Mouse (Mus musculus): Measurements from ENCODE around the gene Nek7. TPM values are rescaled to one million over a fixed set of nuclear protein-coding genes. Genes with fewer than 3 reads are reported as not detected.

The Nek7 gene
- polyA plus RNA-seq, 1 experiment from 2014 or later, result 47.8 TPM

GRCm38 (mm10) chr1:138517360-138518099, 102.4 kb downstream of the Nek7 start:
- peak; percentile 60; the same call in 1 of the 2 replicates for ATAC-seq (replicated peaks; ENCODE audit: extremely low read depth, insufficient read depth, low FRiP score)
- Histone ChIP-seq H3K27me3 (ENCODE audit: control insufficient read depth, insufficient read depth, low read length) (no peaks in the 10 kb centered on the region), H3K4me3 (ENCODE audit: low read length) (no peak overlapping the region), H3K4me1 (ENCODE audit: control insufficient read depth, insufficient read depth, low read length) (peaks cover 6% of the 10 kb centered on the region), H3K9ac (ENCODE audit: low read length) (no peak overlapping the region), H3K27ac (ENCODE audit: low read length) (peak overlapping the region; percentile 8; the same call in 1 of the 2 replicates), H3K36me3 (ENCODE audit: control insufficient read depth, insufficient read depth) (0 out of 2 replicates have a peak, but pooled peaks cover 2% of the 10 kb centered on the region), H3K9me3 (replicated peaks; ENCODE audit: control insufficient read depth, low read length) (no peaks in the 10 kb centered on the region), H3K4me2 (ENCODE audit: low read depth, low read length) (peak overlapping the region; percentile 46)
- WGBS, result 42% methylated on average over 6 of the region's 6 CpGs

GRCm38 (mm10) chr1:138516946-138517345, 103.0 kb downstream of the Nek7 start:
- no peaks in the 10 kb centered on the region for H3K27me3 ChIP-seq (ENCODE audit: control insufficient read depth, insufficient read depth, low read length)
- peaks cover 6% of the 10 kb centered on the region for H3K4me1 ChIP-seq (ENCODE audit: control insufficient read depth, insufficient read depth, low read length)
- 0 out of 2 replicates have a peak, but pooled peaks cover 2% of the 10 kb centered on the region for H3K36me3 ChIP-seq (ENCODE audit: control insufficient read depth, insufficient read depth)
- H3K9ac ChIP-seq (ENCODE audit: low read length), result no peak overlapping the region
- WGBS, result 45% methylated on average over 2 of the region's 2 CpGs
- peak overlapping the region; percentile 8; the same call in 1 of the 2 replicates for H3K27ac ChIP-seq (ENCODE audit: low read length)
- no peak overlapping the region for H3K4me3 ChIP-seq (ENCODE audit: low read length)
- peak overlapping the region; percentile 46; the same call in 1 of the 2 replicates for H3K4me2 ChIP-seq (ENCODE audit: low read depth, low read length)
- no peaks in the 10 kb centered on the region for H3K9me3 ChIP-seq (replicated peaks; ENCODE audit: control insufficient read depth, low read length)
- ATAC-seq (replicated peaks; ENCODE audit: extremely low read depth, insufficient read depth, low FRiP score), result peak; percentile 69

GRCm38 (mm10) chr1:138515362-138515761, 104.6 kb downstream of the Nek7 start:
- 78% methylated on average over 9 of the region's 9 CpGs for WGBS
- Histone ChIP-seq H3K4me2 (ENCODE audit: low read depth, low read length) (no peak overlapping the region), H3K27ac (ENCODE audit: low read length) (no peak overlapping the region), H3K9ac (ENCODE audit: low read length) (no peak overlapping the region), H3K4me3 (ENCODE audit: low read length) (no peak overlapping the region), H3K9me3 (replicated peaks; ENCODE audit: control insufficient read depth, low read length) (no peaks in the 10 kb centered on the region), H3K27me3 (ENCODE audit: control insufficient read depth, insufficient read depth, low read length) (no peaks in the 10 kb centered on the region), H3K4me1 (ENCODE audit: control insufficient read depth, insufficient read depth, low read length) (peaks cover 6% of the 10 kb centered on the region), H3K36me3 (ENCODE audit: control insufficient read depth, insufficient read depth) (0 out of 2 replicates have a peak, but pooled peaks cover 2% of the 10 kb centered on the region)
- no peak for ATAC-seq (replicated peaks; ENCODE audit: extremely low read depth, insufficient read depth, low FRiP score)

GRCm38 (mm10) chr1:138513982-138514381, 106.0 kb downstream of the Nek7 start:
- 0 out of 2 replicates have a peak, but pooled peaks cover 2% of the 10 kb centered on the region for H3K36me3 ChIP-seq (ENCODE audit: control insufficient read depth, insufficient read depth)
- H3K9me3 ChIP-seq (replicated peaks; ENCODE audit: control insufficient read depth, low read length), result no peaks in the 10 kb centered on the region
- H3K27ac ChIP-seq (ENCODE audit: low read length), result no peak overlapping the region
- 78% methylated on average over 4 of the region's 4 CpGs for WGBS
- H3K4me2 ChIP-seq (ENCODE audit: low read depth, low read length), result no peak overlapping the region
- no peak overlapping the region for H3K4me3 ChIP-seq (ENCODE audit: low read length)
- H3K9ac ChIP-seq (ENCODE audit: low read length), result no peak overlapping the region
- ATAC-seq (replicated peaks; ENCODE audit: extremely low read depth, insufficient read depth, low FRiP score), result no peak
- H3K27me3 ChIP-seq (ENCODE audit: control insufficient read depth, insufficient read depth, low read length), result no peaks in the 10 kb centered on the region
- peaks cover 6% of the 10 kb centered on the region for H3K4me1 ChIP-seq (ENCODE audit: control insufficient read depth, insufficient read depth, low read length)

GRCm38 (mm10) chr1:138510566-138510965, 109.4 kb downstream of the Nek7 start:
- 64% methylated on average over 4 of the region's 4 CpGs for WGBS
- Histone ChIP-seq H3K9me3 (replicated peaks; ENCODE audit: control insufficient read depth, low read length) (no peaks in the 10 kb centered on the region), H3K4me3 (ENCODE audit: low read length) (no peak overlapping the region), H3K36me3 (ENCODE audit: control insufficient read depth, insufficient read depth) (0 out of 2 replicates have a peak, but pooled peaks cover 2% of the 10 kb centered on the region), H3K4me2 (ENCODE audit: low read depth, low read length) (no peak overlapping the region), H3K4me1 (ENCODE audit: control insufficient read depth, insufficient read depth, low read length) (peaks cover 8% of the 10 kb centered on the region), H3K9ac (ENCODE audit: low read length) (no peak overlapping the region), H3K27ac (ENCODE audit: low read length) (no peak overlapping the region), H3K27me3 (ENCODE audit: control insufficient read depth, insufficient read depth, low read length) (no peaks in the 10 kb centered on the region)
- ATAC-seq (replicated peaks; ENCODE audit: extremely low read depth, insufficient read depth, low FRiP score), result no peak

GRCm38 (mm10) chr1:138507446-138508043, 112.4 kb downstream of the Nek7 start:
- H3K9me3 ChIP-seq (replicated peaks; ENCODE audit: control insufficient read depth, low read length), result no peaks in the 10 kb centered on the region
- 55% methylated on average over 13 of the region's 13 CpGs for WGBS

GRCm38 (mm10) chr1:138507014-138507413, 112.9 kb downstream of the Nek7 start:
- no peak for ATAC-seq (replicated peaks; ENCODE audit: extremely low read depth, insufficient read depth, low FRiP score)

More at GRCm38 (mm10) chr1:138507446-138508043, 112.4 kb downstream of the Nek7 start:
- H3K9ac ChIP-seq (ENCODE audit: low read length), result no peak overlapping the region
- H3K27me3 ChIP-seq (ENCODE audit: control insufficient read depth, insufficient read depth, low read length), result no peaks in the 10 kb centered on the region
- H3K4me3 ChIP-seq (ENCODE audit: low read length), result no peak overlapping the region
- no peak overlapping the region for H3K4me2 ChIP-seq (ENCODE audit: low read depth, low read length)
- peaks cover 19% of the 10 kb centered on the region for H3K4me1 ChIP-seq (ENCODE audit: control insufficient read depth, insufficient read depth, low read length)
- H3K27ac ChIP-seq (ENCODE audit: low read length), result no peak overlapping the region
- ATAC-seq (replicated peaks; ENCODE audit: extremely low read depth, insufficient read depth, low FRiP score), result no peak
- no peaks in the 10 kb centered on the region for H3K36me3 ChIP-seq (ENCODE audit: control insufficient read depth, insufficient read depth)

GRCm38 (mm10) chr1:138504228-138504627, 115.7 kb downstream of the Nek7 start:
- WGBS, result 41% methylated on average over 5 of the region's 5 CpGs
- H3K27ac ChIP-seq (ENCODE audit: low read length), result no peak overlapping the region
- no peaks in the 10 kb centered on the region for H3K9me3 ChIP-seq (replicated peaks; ENCODE audit: control insufficient read depth, low read length)
- no peak for ATAC-seq (replicated peaks; ENCODE audit: extremely low read depth, insufficient read depth, low FRiP score)
- no peak overlapping the region for H3K4me3 ChIP-seq (ENCODE audit: low read length)
- peaks cover 19% of the 10 kb centered on the region for H3K4me1 ChIP-seq (ENCODE audit: control insufficient read depth, insufficient read depth, low read length)
- H3K36me3 ChIP-seq (ENCODE audit: control insufficient read depth, insufficient read depth), result no peaks in the 10 kb centered on the region; the same call in 1 of the 2 replicates
- H3K4me2 ChIP-seq (ENCODE audit: low read depth, low read length), result no peak overlapping the region
- no peak overlapping the region for H3K9ac ChIP-seq (ENCODE audit: low read length)
- no peaks in the 10 kb centered on the region for H3K27me3 ChIP-seq (ENCODE audit: control insufficient read depth, insufficient read depth, low read length)

More at GRCm38 (mm10) chr1:138507014-138507413, 112.9 kb downstream of the Nek7 start:
- no peak overlapping the region for H3K9ac ChIP-seq (ENCODE audit: low read length)
- no peaks in the 10 kb centered on the region for H3K36me3 ChIP-seq (ENCODE audit: control insufficient read depth, insufficient read depth)
- no peak overlapping the region for H3K4me2 ChIP-seq (ENCODE audit: low read depth, low read length)
- peaks cover 19% of the 10 kb centered on the region for H3K4me1 ChIP-seq (ENCODE audit: control insufficient read depth, insufficient read depth, low read length)
- H3K27ac ChIP-seq (ENCODE audit: low read length), result no peak overlapping the region
- H3K27me3 ChIP-seq (ENCODE audit: control insufficient read depth, insufficient read depth, low read length), result no peaks in the 10 kb centered on the region
- WGBS, result 33% methylated on average over 4 of the region's 4 CpGs
- no peak overlapping the region for H3K4me3 ChIP-seq (ENCODE audit: low read length)
- H3K9me3 ChIP-seq (replicated peaks; ENCODE audit: control insufficient read depth, low read length), result no peaks in the 10 kb centered on the region

GRCm38 (mm10) chr1:138500691-138501090, 119.2 kb downstream of the Nek7 start:
- no peak for ATAC-seq (replicated peaks; ENCODE audit: extremely low read depth, insufficient read depth, low FRiP score)
- Histone ChIP-seq H3K4me3 (ENCODE audit: low read length) (no peak overlapping the region), H3K27me3 (ENCODE audit: control insufficient read depth, insufficient read depth, low read length) (no peaks in the 10 kb centered on the region), H3K9me3 (replicated peaks; ENCODE audit: control insufficient read depth, low read length) (no peaks in the 10 kb centered on the region), H3K4me2 (ENCODE audit: low read depth, low read length) (no peak overlapping the region), H3K27ac (ENCODE audit: low read length) (no peak overlapping the region), H3K36me3 (ENCODE audit: control insufficient read depth, insufficient read depth) (peaks cover 8% of the 10 kb centered on the region), H3K4me1 (ENCODE audit: control insufficient read depth, insufficient read depth, low read length) (peaks cover 11% of the 10 kb centered on the region), H3K9ac (ENCODE audit: low read length) (no peak overlapping the region)
- 86% methylated on average over 6 of the region's 6 CpGs for WGBS

Measured in heart, embryonic 16.5 days (tissue).